Mouse (Mus musculus) small intestine, adult 2 months (tissue): ENCODE results near the gene Dab1. TPM values are rescaled to one million over a fixed set of nuclear protein-coding genes. Genes with fewer than 3 reads are reported as not detected.

Source experiments
- H3K27ac ChIP-seq: fragments of 200-500 bp; 2 replicates; pipeline ENCODE4 v1.5.1; 2012; ENCODE audit warnings: low read depth, low read length, control low read depth, inconsistent platforms; ENCODE audit not compliant: insufficient read depth
- H3K27me3 ChIP-seq: fragments of 200-500 bp; 2 replicates; pipeline ENCODE4 v1.6.1; 2012; ENCODE audit warnings: mild to moderate bottlenecking, moderate library complexity, low read length, inconsistent platforms; ENCODE audit not compliant: control insufficient read depth, insufficient read depth
- H3K36me3 ChIP-seq: fragments of 200-500 bp; 2 replicates; pipeline ENCODE4 v1.6.1; 2012; ENCODE audit warnings: mild to moderate bottlenecking, low read length, control low read depth, inconsistent platforms; ENCODE audit not compliant: control insufficient read depth, insufficient read depth
- H3K4me1 ChIP-seq: fragments of 200-500 bp; 2 replicates; pipeline ENCODE4 v1.6.1; 2012; ENCODE audit warnings: low read length, inconsistent platforms, mixed read lengths; ENCODE audit not compliant: control insufficient read depth, insufficient read depth, insufficient read length
- H3K4me3 ChIP-seq: fragments of 200-500 bp; 2 replicates; pipeline ENCODE4 v1.5.1; 2012; ENCODE audit warnings: low read depth, mild to moderate bottlenecking, control low read depth, inconsistent platforms, low read length, moderate library complexity
- CTCF ChIP-seq: fragments of 200-500 bp; IDR thresholded peaks from 2 replicates; pipeline ENCODE4 v1.5.1; 2012; ENCODE audit warnings: low read depth, mild to moderate bottlenecking, control low read depth, inconsistent platforms, low read length, moderate library complexity, mixed read lengths; ENCODE audit not compliant: insufficient replicate concordance, insufficient read length; ENCODE audit errors: extremely low read depth
- POLR2A ChIP-seq: fragments of 200-500 bp; IDR thresholded peaks from 2 replicates; pipeline ENCODE4 v1.6.1; 2012; ENCODE audit warnings: low read depth, mild to moderate bottlenecking, control low read depth, inconsistent platforms, low read length, moderate library complexity
- WGBS: fragments of 180-500 bp; shearing (Covaris S2); methylation state at CpG from one replicate; pipeline ENCODE4 v1.1.7; 2018; 5-methylcytosine and 5-hydroxymethylcytosine counted together
- polyA plus RNA-seq: library from polyadenylated mRNA; depleted of rRNA; stranded (reverse); fragments of >200 nt; gene quantifications from 2 replicates; pipeline ENCODE4 v1.2.3, GENCODE M21; 2012

The Dab1 gene
- polyA plus RNA-seq, 1 experiment: 57.9 TPM

DNA sequence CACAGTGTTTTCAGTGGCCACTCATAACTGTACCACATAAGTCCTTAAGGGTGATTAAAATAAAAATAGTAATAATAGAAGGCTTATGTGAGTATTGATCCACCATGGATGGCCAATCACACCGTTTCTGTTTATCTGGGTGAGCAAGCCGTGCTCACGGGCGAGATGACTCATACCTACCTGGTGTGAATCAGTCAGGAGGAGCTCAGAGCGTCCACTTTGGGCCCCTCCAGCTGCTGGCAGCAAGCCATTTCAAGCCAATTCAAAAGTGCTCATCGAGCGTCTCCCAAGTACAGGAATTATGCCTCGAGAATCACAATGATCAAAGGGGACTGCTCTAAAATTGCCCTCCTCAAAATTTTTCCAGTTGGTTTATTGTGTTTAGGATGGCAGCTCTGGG is 903.2 kb downstream of the Dab1 start:
- peaks cover 8% of the 10 kb centered on the region; the same call in 1 of the 2 replicates for H3K4me1 ChIP-seq
- H3K36me3 ChIP-seq: no peaks in the 10 kb centered on the region; the same call in 1 of the 2 replicates
- TF ChIP-seq CTCF (no peak), POLR2A (no peak)
- H3K27me3 ChIP-seq: no peaks in the 10 kb centered on the region
- H3K27ac ChIP-seq: no peak overlapping the region
- WGBS: 15% methylated on average over 8 of the region's 8 CpGs
- H3K4me3 ChIP-seq: no peak overlapping the region

DNA sequence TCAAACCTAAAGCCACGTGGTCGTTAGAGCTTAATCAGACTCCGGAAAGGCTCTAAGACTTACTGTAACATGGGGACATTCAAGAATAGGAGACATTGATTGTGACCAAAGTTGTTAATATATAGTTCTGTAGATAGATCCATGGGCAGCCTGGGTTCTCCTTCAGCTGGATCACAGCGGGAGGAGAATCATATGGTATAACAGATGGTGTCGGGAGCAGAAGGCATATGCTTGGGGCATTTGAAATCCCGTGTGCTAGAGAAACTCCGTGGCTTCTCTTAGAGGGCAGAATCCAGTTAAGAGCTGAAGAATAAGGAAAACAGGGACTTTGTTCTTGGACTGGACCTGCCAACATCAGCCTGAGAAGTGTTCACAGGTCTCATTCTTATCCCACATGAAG is 904.6 kb downstream of the Dab1 start:
- Histone ChIP-seq H3K4me3 (no peak overlapping the region), H3K27ac (no peak overlapping the region), H3K36me3 (no peaks in the 10 kb centered on the region; the same call in 1 of the 2 replicates), H3K27me3 (no peaks in the 10 kb centered on the region), H3K4me1 (peaks cover 8% of the 10 kb centered on the region; the same call in 1 of the 2 replicates)
- WGBS: 63% methylated on average over 7 of the region's 7 CpGs
- TF ChIP-seq CTCF (no peak), POLR2A (no peak)

GRCm38 (mm10) chr4:104529905-104530646 is 910.9 kb downstream of the Dab1 start:
- H3K4me1 ChIP-seq: peaks cover 15% of the 10 kb centered on the region
- H3K36me3 ChIP-seq: no peaks in the 10 kb centered on the region
- no peak overlapping the region for H3K4me3 ChIP-seq
- TF ChIP-seq CTCF: no peak
- TF ChIP-seq POLR2A: no peak
- peak overlapping the region; percentile 20 for H3K27ac ChIP-seq
- WGBS: 28% methylated on average over 4 of the region's 4 CpGs
- H3K27me3 ChIP-seq: no peaks in the 10 kb centered on the region

DNA sequence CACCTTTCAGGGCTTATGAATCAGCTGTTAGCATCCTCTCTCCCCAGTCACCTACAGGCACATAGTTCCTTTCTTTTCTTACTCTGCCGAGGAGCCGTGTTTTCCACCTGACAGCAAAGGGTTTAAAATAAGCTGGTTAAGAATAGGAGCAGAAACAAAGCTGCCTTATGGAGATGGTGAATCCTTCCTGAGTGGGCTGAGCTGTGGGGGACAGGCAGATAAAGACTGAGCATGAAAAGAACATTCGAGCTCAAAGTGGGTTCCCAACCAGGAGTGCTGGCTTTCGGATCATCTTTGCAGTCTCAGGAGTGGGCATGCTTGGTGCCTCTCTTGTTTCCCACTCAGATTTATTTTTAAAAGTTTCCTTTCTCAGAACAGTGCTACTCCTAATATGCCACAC is 913.7 kb downstream of the Dab1 start:
- Histone ChIP-seq H3K4me1 (peaks cover 15% of the 10 kb centered on the region), H3K4me3 (no peak overlapping the region), H3K27me3 (no peaks in the 10 kb centered on the region), H3K36me3 (no peaks in the 10 kb centered on the region), H3K27ac (no peak overlapping the region)
- WGBS: 92% methylated on average over 4 of the region's 4 CpGs
- TF ChIP-seq CTCF (no peak), POLR2A (no peak)

- no peaks in the 10 kb centered on the region for H3K27me3 ChIP-seq
- no peak overlapping the region for H3K4me3 ChIP-seq
- no peak overlapping the region for H3K27ac ChIP-seq
- H3K4me1 ChIP-seq: no peaks in the 10 kb centered on the region
- H3K36me3 ChIP-seq: no peaks in the 10 kb centered on the region
- TF ChIP-seq POLR2A (no peak), CTCF (no peak)
- WGBS: 61% methylated on average over 3 of the region's 3 CpGs
Measured at GRCm38 (mm10) chr4:104538420-104538819, 919.3 kb downstream of the Dab1 start.

GRCm38 (mm10) chr4:104539047-104539446 is 919.9 kb downstream of the Dab1 start:
- 32% methylated on average over 2 of the region's 2 CpGs for WGBS
- Histone ChIP-seq H3K4me3 (no peak overlapping the region), H3K36me3 (no peaks in the 10 kb centered on the region), H3K27ac (no peak overlapping the region), H3K4me1 (no peaks in the 10 kb centered on the region), H3K27me3 (no peaks in the 10 kb centered on the region)
- TF ChIP-seq POLR2A: no peak
- TF ChIP-seq CTCF: peak; percentile 63; the same call in 1 of the 2 replicates

- no peaks in the 10 kb centered on the region for H3K36me3 ChIP-seq
- no peak overlapping the region for H3K27ac ChIP-seq
- no peak overlapping the region for H3K4me3 ChIP-seq
- WGBS: 80% methylated on average over 5 of the region's 5 CpGs
- no peaks in the 10 kb centered on the region for H3K4me1 ChIP-seq
- no peaks in the 10 kb centered on the region for H3K27me3 ChIP-seq
- TF ChIP-seq POLR2A (no peak), CTCF (no peak)
Measured at GRCm38 (mm10) chr4:104547091-104547490, 927.9 kb downstream of the Dab1 start.
